Mouse (Mus musculus): ENCODE measurements at regions not wholly inside any gene's neighbourhood (a gene's known extent, or its start where the extent isn't known, plus 50 kb on each side); places are given as distances from the start of the nearest gene placed in this dataset.

- no peak for TF ChIP-seq CTCF (IDR thresholded peaks at IDR 0.05 in 2 of 3, conservative IDR thresholded peaks at IDR 0.05 in 1 of 3; ENCODE audit: control insufficient read depth in 1 of 3, insufficient read depth in 1 of 3, low read depth in 2 of 3, low read length in 3 of 3, poor library complexity in 1 of 3, severe bottlenecking in 1 of 3)
- TF ChIP-seq MAX (IDR thresholded peaks at IDR 0.05; ENCODE audit: low read length), result no peak
- no peak for TF ChIP-seq GATA1 (IDR thresholded peaks at IDR 0.05; ENCODE audit: low read depth, low read length)
- TF ChIP-seq TCF12 (IDR thresholded peaks at IDR 0.05; ENCODE audit: low read depth, low read length), result no peak
- no peak for TF ChIP-seq POLR2A (IDR thresholded peaks at IDR 0.05; ENCODE audit: control insufficient read depth in 1 of 2, insufficient read depth in 1 of 2, low read depth in 1 of 2, low read length in 2 of 2, poor library complexity in 1 of 2)
These were observed 60.9 kb upstream of the Actbl2 start for GRCm38 (mm10) chr13:111193919-111194318.
